Mouse (Mus musculus) forebrain, embryonic 16.5 days (tissue): ENCODE data around the gene Plekhg4. TPM values are rescaled to one million over a fixed set of nuclear protein-coding genes. Genes with fewer than 3 reads are reported as not detected.

Experiments
- ATAC-seq: fragments of 200-750 bp; cut with Nextera tagmentation; 2 replicates; pipeline ENCODE4 v1.8.0; 2017; ENCODE audit warnings: mild to moderate bottlenecking, moderate library complexity
- H3K27ac ChIP-seq: fragments of 300-500 bp; sonication (generic); 2 replicates; pipeline ENCODE4 v1.5.1; 2014; ENCODE audit warnings: low read length, control low read depth
- H3K27me3 ChIP-seq: fragments of 300-500 bp; sonication (generic); replicated peaks from 2 replicates; pipeline ENCODE4 v1.6.1; 2014; ENCODE audit warnings: low read length; ENCODE audit not compliant: control insufficient read depth, insufficient read depth
- H3K36me3 ChIP-seq: fragments of 300-500 bp; sonication (generic); 2 replicates; pipeline ENCODE4 v1.6.1; 2014; ENCODE audit not compliant: control insufficient read depth, insufficient read depth
- H3K4me1 ChIP-seq: fragments of 300-500 bp; sonication (generic); replicated peaks from 2 replicates; pipeline ENCODE4 v1.6.1; 2014; ENCODE audit warnings: low read length; ENCODE audit not compliant: control insufficient read depth, insufficient read depth
- H3K4me2 ChIP-seq: fragments of 300-500 bp; sonication (generic); 2 replicates; pipeline ENCODE4 v1.6.1; 2014; ENCODE audit warnings: mild to moderate bottlenecking, low read length, control low read depth
- H3K4me3 ChIP-seq: fragments of 300-500 bp; sonication (generic); replicated peaks from 2 replicates; pipeline ENCODE4 v1.5.1; 2014; ENCODE audit warnings: mild to moderate bottlenecking, low read length, control low read depth
- H3K9ac ChIP-seq: fragments of 300-500 bp; sonication (generic); replicated peaks from 2 replicates; pipeline ENCODE4 v1.6.1; 2014; ENCODE audit warnings: low read depth, low read length, control low read depth
- H3K9me3 ChIP-seq: fragments of 300-500 bp; sonication (generic); 2 replicates; pipeline ENCODE4 v1.6.1; 2016; ENCODE audit warnings: low read length; ENCODE audit not compliant: control insufficient read depth
- WGBS: fragments of 180-500 bp; shearing (Covaris S2); extraction: QIAGEN DNeasy Blood & Tissue Kit; methylation state at CpG from one replicate; pipeline ENCODE4 v1.1.7; 2014; 5-methylcytosine and 5-hydroxymethylcytosine counted together
- polyA plus RNA-seq: library from polyadenylated mRNA; unstranded; fragments of >200 nt; fragmentation: Nextera tagmentation; extraction: Ambion mirVana; gene quantifications from 2 replicates; pipeline ENCODE4 v1.2.1, GENCODE M21; 2015

The Plekhg4 gene
- polyA plus RNA-seq, 1 experiment from 2014 or later: 1.9 TPM

- H3K4me1 ChIP-seq: peaks cover 32% of the 10 kb centered on the region
- ATAC-seq: peak; percentile 27
- under 1% methylated on average over 34 of the region's 34 CpGs for WGBS
- H3K9me3 ChIP-seq: no peaks in the 10 kb centered on the region
- no peaks in the 10 kb centered on the region for H3K27me3 ChIP-seq
- H3K36me3 ChIP-seq: no peaks in the 10 kb centered on the region
- H3K27ac ChIP-seq: peak within 1 kb of the TSS; percentile 68
- peak within 1 kb of the TSS; percentile 75 for H3K4me3 ChIP-seq
- peak within 1 kb of the TSS; percentile 81 for H3K9ac ChIP-seq
- H3K4me2 ChIP-seq: peak within 1 kb of the TSS; percentile 94
Measured at GRCm38 (mm10) chr8:105348450-105349095, 24.5 kb upstream of the Plekhg4 start, which contains the start of gene Slc9a5. Gene Slc9a5, plus strand, starts transcription at chr8:105348843.

- peak overlapping the region; percentile 81 for H3K9ac ChIP-seq
- WGBS: 0% methylated on average over 45 of the region's 48 CpGs
- peak overlapping the region; percentile 68 for H3K27ac ChIP-seq
- H3K9me3 ChIP-seq: no peaks in the 10 kb centered on the region
- peak overlapping the region; percentile 75 for H3K4me3 ChIP-seq
- no peaks in the 10 kb centered on the region for H3K27me3 ChIP-seq
- ATAC-seq: peak; percentile 26
- H3K36me3 ChIP-seq: no peaks in the 10 kb centered on the region
- H3K4me1 ChIP-seq: peaks cover 32% of the 10 kb centered on the region
- peak overlapping the region; percentile 94 for H3K4me2 ChIP-seq
Measured at GRCm38 (mm10) chr8:105349096-105349771, 23.8 kb upstream of the Plekhg4 start.

GRCm38 (mm10) chr8:105350186-105350585, 22.9 kb upstream of the Plekhg4 start:
- WGBS: 29% methylated on average over 7 of the region's 7 CpGs
- Histone ChIP-seq H3K36me3 (no peaks in the 10 kb centered on the region), H3K4me3 (peak overlapping the region; percentile 75), H3K4me1 (peaks cover 32% of the 10 kb centered on the region), H3K27ac (no peak overlapping the region), H3K9me3 (no peaks in the 10 kb centered on the region), H3K9ac (no peak overlapping the region; the same call in 1 of the 2 replicates), H3K4me2 (peak overlapping the region; percentile 94), H3K27me3 (no peaks in the 10 kb centered on the region)
- no peak for ATAC-seq

- Histone ChIP-seq H3K9ac (no peak overlapping the region), H3K36me3 (peaks cover 4% of the 10 kb centered on the region; the same call in 1 of the 2 replicates), H3K4me3 (no peak overlapping the region), H3K9me3 (no peaks in the 10 kb centered on the region), H3K27ac (no peak overlapping the region), H3K4me2 (no peak overlapping the region), H3K27me3 (no peaks in the 10 kb centered on the region), H3K4me1 (peaks cover 15% of the 10 kb centered on the region)
- 75% methylated on average over 8 of the region's 8 CpGs for WGBS
- ATAC-seq: no peak
Measured at GRCm38 (mm10) chr8:105353583-105354135, 19.4 kb upstream of the Plekhg4 start.

- Histone ChIP-seq H3K27me3 (no peaks in the 10 kb centered on the region), H3K4me2 (no peak overlapping the region), H3K9me3 (no peaks in the 10 kb centered on the region), H3K4me3 (no peak overlapping the region), H3K36me3 (peaks cover 4% of the 10 kb centered on the region; the same call in 1 of the 2 replicates), H3K4me1 (peaks cover 14% of the 10 kb centered on the region), H3K9ac (no peak overlapping the region), H3K27ac (no peak overlapping the region)
- 92% methylated on average over 4 of the region's 4 CpGs for WGBS
- ATAC-seq: no peak
Measured at GRCm38 (mm10) chr8:105354549-105354948, 18.5 kb upstream of the Plekhg4 start.

GRCm38 (mm10) chr8:105355179-105356024, 17.7 kb upstream of the Plekhg4 start:
- Histone ChIP-seq H3K36me3 (peaks cover 4% of the 10 kb centered on the region; the same call in 1 of the 2 replicates), H3K27ac (no peak overlapping the region), H3K27me3 (no peaks in the 10 kb centered on the region), H3K4me2 (no peak overlapping the region), H3K9ac (no peak overlapping the region), H3K9me3 (no peaks in the 10 kb centered on the region), H3K4me1 (peaks cover 5% of the 10 kb centered on the region), H3K4me3 (no peak overlapping the region)
- 78% methylated on average over 26 of the region's 26 CpGs for WGBS
- no peak for ATAC-seq

- no peak overlapping the region for H3K4me2 ChIP-seq
- H3K36me3 ChIP-seq: peaks cover 4% of the 10 kb centered on the region; the same call in 1 of the 2 replicates
- no peaks in the 10 kb centered on the region for H3K9me3 ChIP-seq
- no peaks in the 10 kb centered on the region for H3K4me1 ChIP-seq
- no peak for ATAC-seq
- WGBS: 87% methylated on average over 14 of the region's 14 CpGs
- no peak overlapping the region for H3K9ac ChIP-seq
- no peak overlapping the region for H3K4me3 ChIP-seq
- no peaks in the 10 kb centered on the region for H3K27me3 ChIP-seq
- no peak overlapping the region for H3K27ac ChIP-seq
Measured at GRCm38 (mm10) chr8:105356681-105357080, 16.4 kb upstream of the Plekhg4 start.

- Histone ChIP-seq H3K27ac (no peak overlapping the region), H3K9ac (no peak overlapping the region), H3K4me1 (no peaks in the 10 kb centered on the region), H3K9me3 (no peaks in the 10 kb centered on the region), H3K4me2 (no peak overlapping the region), H3K36me3 (peaks cover 4% of the 10 kb centered on the region; the same call in 1 of the 2 replicates), H3K4me3 (no peak overlapping the region), H3K27me3 (no peaks in the 10 kb centered on the region)
- ATAC-seq: no peak
- 82% methylated on average over 15 of the region's 15 CpGs for WGBS
Measured at GRCm38 (mm10) chr8:105359208-105359607, 13.9 kb upstream of the Plekhg4 start.
